Mouse (Mus musculus) erythroblast, embryonic 14.5 days (primary cell): ENCODE results near the gene Pigx. TPM values are rescaled to one million over a fixed set of nuclear protein-coding genes. Genes with fewer than 3 reads are reported as not detected.
"Not testable (repeated sequence)": the region's sequence is repeated elsewhere in the genome, so short reads cannot be mapped to it uniquely, and the experiment has no call there.

Experiments used
- H3K27me3 ChIP-seq: 2 replicates; pipeline ENCODE4 v1.6.1; 2012; ENCODE audit warnings: inconsistent platforms; ENCODE audit not compliant: control insufficient read depth
- H3K36me3 ChIP-seq: 2 replicates; pipeline ENCODE4 v1.6.1; 2012; ENCODE audit warnings: mild to moderate bottlenecking, inconsistent platforms; ENCODE audit not compliant: control insufficient read depth
- H3K4me1 ChIP-seq: 2 replicates; pipeline ENCODE4 v1.6.1; 2012; ENCODE audit warnings: inconsistent platforms; ENCODE audit not compliant: control insufficient read depth
- H3K4me3 ChIP-seq: replicated peaks from 2 replicates; pipeline ENCODE3; 2012; ENCODE audit warnings: moderate library complexity, mild to moderate bottlenecking, inconsistent platforms
- H3K9me3 ChIP-seq: 2 replicates; pipeline ENCODE4 v1.6.1; 2012; ENCODE audit warnings: low read length, inconsistent platforms, mixed read lengths; ENCODE audit not compliant: control insufficient read depth
- GATA1 ChIP-seq: IDR thresholded peaks from 2 replicates; pipeline ENCODE4 v1.6.1; 2012; ENCODE audit warnings: low read length, inconsistent platforms, mixed read lengths
- TAL1 ChIP-seq: IDR thresholded peaks from 3 replicates; pipeline ENCODE4 v1.6.1; 2012; ENCODE audit warnings: low read length, inconsistent platforms, mixed read lengths
- polyA plus RNA-seq: library from polyadenylated mRNA; stranded (reverse); fragments of >175 nt; gene quantifications from 2 replicates; pipeline ENCODE4 v1.2.3, GENCODE M21; 2012

Pigx gene
- polyA plus RNA-seq, 1 experiment, result 0.18 TPM

DNA sequence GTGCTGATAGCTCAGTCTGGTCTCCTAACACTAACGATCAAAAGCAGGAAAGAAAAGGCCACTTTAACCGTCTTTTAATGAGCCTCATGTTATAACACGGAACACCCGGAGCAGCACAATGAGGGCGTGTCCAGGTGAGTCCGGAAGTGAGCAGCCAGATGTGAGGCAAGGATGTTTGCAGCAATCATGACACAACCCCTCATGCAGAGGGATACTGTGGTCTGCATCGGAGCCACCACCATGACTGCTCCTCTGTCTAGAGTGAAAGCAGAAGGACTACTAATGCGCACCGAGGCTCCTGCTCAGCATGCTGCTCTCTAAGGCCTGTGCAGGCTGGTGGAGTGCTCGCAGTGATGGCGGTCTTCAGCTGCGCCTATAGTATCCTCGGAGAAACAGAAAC is 2.8 kb upstream of the Pigx start:
- Histone ChIP-seq H3K4me1 (peaks cover 19% of the 10 kb centered on the region), H3K9me3 (peaks cover 2% of the 10 kb centered on the region; the same call in 1 of the 2 replicates), H3K4me3 (no peak overlapping the region), H3K36me3 (no peaks in the 10 kb centered on the region; the same call in 1 of the 2 replicates), H3K27me3 (no peaks in the 10 kb centered on the region)
- TF ChIP-seq TAL1 (no peak), GATA1 (no peak)

DNA sequence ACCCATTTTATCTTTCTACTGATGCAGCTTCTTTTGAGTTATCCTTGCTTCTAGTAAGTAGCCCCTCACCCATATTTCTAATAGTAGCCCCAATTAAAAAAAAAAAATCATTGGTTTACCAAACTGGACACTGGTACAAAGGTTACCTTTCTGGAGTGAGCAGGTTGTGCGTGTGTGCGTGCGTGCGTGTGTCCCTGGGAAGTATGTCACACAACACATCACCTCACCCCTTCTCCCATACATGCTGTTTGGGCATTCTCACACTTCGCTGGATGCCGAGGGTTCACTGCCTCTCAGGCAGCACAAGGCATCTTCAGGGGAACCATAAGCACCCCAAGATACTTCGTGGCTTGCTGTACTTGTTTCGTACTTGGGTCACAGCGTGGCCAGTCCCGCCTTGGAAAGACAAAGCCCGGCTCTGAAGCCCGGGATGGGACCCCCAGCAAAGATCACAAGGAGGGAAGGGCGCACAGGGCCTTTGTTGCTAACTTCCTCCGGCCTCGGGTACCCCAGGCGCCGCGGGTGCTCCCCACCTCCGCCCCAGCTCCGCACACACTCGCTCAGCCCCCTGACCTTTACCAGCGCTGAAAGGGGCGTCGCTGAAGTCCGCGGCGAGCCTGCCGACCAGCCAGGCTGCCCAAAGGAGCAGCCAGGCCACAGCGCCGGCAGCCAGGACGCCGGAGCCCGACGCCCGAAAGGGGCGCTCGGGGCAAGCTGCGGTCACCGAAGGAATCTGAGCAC is 473 bp downstream of the Pigx start:
- no peaks in the 10 kb centered on the region for H3K9me3 ChIP-seq

GRCm38 (mm10) chr16:32097757-32098156 is 1.8 kb downstream of the Pigx start:
- not testable (repeated sequence) for H3K4me3 ChIP-seq, H3K9me3 ChIP-seq, H3K27me3 ChIP-seq, H3K36me3 ChIP-seq
- peaks cover 19% of the 10 kb centered on the region for H3K4me1 ChIP-seq

More for the DNA sequence above, 473 bp downstream of the Pigx start:
- Histone ChIP-seq H3K36me3 (peaks cover 2% of the 10 kb centered on the region; the same call in 1 of the 2 replicates), H3K4me1 (peaks cover 19% of the 10 kb centered on the region), H3K4me3 (peak overlapping the region; percentile 83), H3K27me3 (no peaks in the 10 kb centered on the region)
- TF ChIP-seq TAL1 (no peak), GATA1 (no peak)

- Histone ChIP-seq H3K27me3 (no peaks in the 10 kb centered on the region), H3K4me1 (no peaks in the 10 kb centered on the region), H3K36me3 (peaks cover 11% of the 10 kb centered on the region), H3K9me3 (no peaks in the 10 kb centered on the region), H3K4me3 (no peak overlapping the region)
- TF ChIP-seq GATA1 (no peak), TAL1 (no peak)
These were observed 8.1 kb downstream of the Pigx start for GRCm38 (mm10) chr16:32091466-32091865.

DNA sequence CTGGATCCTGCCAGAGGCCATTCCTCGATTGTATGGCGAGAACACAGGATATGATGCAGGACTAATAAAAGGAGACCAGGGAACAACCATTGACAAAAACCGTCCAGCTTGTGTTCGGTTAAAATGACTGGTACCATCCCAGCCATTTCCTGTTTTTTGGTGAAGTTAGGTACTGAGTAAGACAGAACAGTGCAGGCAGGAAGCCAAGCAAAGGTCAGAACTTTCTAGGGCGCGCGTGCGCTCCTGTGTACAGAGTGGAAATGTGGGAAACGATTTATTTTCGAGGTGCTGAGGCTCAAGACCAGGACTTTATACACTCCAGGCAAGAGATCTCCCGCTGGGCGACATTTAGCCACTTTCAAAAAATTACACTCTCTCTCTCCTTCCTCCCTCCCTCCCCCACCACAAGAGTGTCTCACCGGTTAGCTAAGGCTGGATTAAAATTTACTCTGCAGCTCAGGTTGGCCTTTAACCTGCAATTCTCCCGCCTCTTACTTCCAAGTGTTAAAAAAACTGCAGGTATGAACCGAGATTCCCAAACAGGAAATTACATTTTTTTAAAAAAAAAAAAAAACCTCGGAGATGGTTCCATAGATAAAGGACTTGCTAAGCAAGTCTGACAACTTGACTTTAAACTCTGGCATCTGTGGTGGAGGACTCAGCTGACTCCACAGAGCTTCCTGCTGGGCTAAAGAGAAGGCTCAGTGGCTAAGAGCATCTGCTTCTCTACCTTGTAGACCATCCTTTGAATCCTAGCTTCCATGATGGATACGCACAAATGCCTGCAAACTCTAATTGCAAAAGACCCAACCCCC is 11.7 kb downstream of the Pigx start:
- no peaks in the 10 kb centered on the region for H3K4me1 ChIP-seq
- H3K27me3 ChIP-seq, result no peaks in the 10 kb centered on the region
- no peak overlapping the region for H3K4me3 ChIP-seq
- peaks cover 14% of the 10 kb centered on the region for H3K36me3 ChIP-seq
- TF ChIP-seq GATA1 (no peak), TAL1 (no peak)
- H3K9me3 ChIP-seq, result no peaks in the 10 kb centered on the region

DNA sequence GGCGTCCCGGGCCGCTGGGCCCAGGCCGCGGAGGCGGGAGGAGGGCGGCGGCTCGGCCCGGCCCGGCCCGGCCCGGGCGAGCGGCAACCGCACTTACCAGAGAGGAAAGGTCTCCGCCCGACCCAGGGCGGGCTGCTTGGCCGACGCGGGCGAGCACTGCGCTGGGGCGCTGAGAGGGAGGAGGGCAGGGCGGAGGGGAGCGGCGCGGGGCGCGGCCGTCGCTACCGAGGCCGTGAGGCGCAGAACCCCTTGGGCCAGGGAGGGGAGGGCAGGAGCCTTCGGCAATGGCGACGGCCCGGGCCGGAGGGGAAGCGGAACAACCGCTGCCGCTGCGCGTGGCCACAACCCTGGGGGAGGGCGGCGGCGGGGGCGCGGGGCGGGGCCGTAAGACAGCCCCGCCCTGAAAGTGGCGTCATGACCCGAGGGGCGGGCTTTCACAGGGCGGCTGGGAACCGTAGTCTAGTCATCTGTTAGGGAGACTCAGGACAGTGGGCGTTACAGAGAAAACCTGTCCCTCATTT is 20.5 kb downstream of the Pigx start, which contains the start of gene Pak2:
Pak2 (minus strand) TSS at position 352 of the 521 bp plus-strand sequence.
- TF ChIP-seq TAL1 (no peak), GATA1 (no peak)
- peak within 1 kb of the TSS; percentile 93 for H3K4me3 ChIP-seq
- H3K4me1 ChIP-seq, result peaks cover 28% of the 10 kb centered on the region
- no peaks in the 10 kb centered on the region for H3K27me3 ChIP-seq
- H3K9me3 ChIP-seq, result no peaks in the 10 kb centered on the region
- no peaks in the 10 kb centered on the region; the same call in 1 of the 2 replicates for H3K36me3 ChIP-seq

DNA sequence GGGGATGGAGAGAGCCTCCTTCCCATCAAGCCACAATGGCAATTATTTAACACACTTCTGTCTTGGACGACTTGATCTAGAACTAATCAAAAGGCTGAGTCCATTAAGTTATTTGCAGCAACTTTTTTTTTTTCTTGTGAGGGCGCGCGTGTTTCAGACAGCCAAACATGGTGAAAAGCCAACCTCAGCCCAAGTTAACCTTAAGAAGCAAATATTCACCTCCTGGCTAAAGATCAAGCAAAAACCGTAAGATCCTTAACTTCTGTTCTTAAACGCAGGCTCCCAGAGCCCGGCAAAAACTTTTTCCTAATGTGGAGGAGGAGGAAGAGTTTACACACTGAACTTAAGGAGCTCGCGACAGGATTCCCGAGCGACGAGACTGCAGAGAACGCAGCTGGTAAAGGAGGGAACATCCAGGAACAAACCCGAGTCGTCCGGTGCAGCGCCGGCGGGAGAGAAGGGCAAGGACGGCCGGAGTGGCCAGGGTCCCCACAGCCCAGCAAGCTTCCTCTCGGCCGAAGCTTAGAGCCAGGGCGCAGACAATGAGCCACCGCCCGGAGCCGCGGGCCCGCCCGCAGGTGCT is 21.0 kb downstream of the Pigx start:
- Histone ChIP-seq H3K4me1 (peaks cover 28% of the 10 kb centered on the region), H3K27me3 (no peaks in the 10 kb centered on the region), H3K4me3 (peak overlapping the region; percentile 93), H3K9me3 (no peaks in the 10 kb centered on the region), H3K36me3 (no peaks in the 10 kb centered on the region; the same call in 1 of the 2 replicates)
- no peak for TF ChIP-seq GATA1
- TF ChIP-seq TAL1, result no peak

GRCm38 (mm10) chr16:32077648-32078407 is 21.7 kb downstream of the Pigx start:
- H3K36me3 ChIP-seq, result no peaks in the 10 kb centered on the region; the same call in none of the 2 replicates

More at GRCm38 (mm10) chr16:32077648-32078407, 21.7 kb downstream of the Pigx start:
- Histone ChIP-seq H3K4me3 (peak overlapping the region; percentile 93), H3K9me3 (no peaks in the 10 kb centered on the region), H3K27me3 (no peaks in the 10 kb centered on the region), H3K4me1 (peaks cover 28% of the 10 kb centered on the region)
- no peak for TF ChIP-seq GATA1
- no peak for TF ChIP-seq TAL1
